Mouse (Mus musculus): Measurements from ENCODE around the gene Mpg. TPM values are rescaled to one million over a fixed set of nuclear protein-coding genes. Genes with fewer than 3 reads are reported as not detected.

Mpg gene
- polyA plus RNA-seq, 2 experiments: 9.9 to 17.0 TPM

DNA sequence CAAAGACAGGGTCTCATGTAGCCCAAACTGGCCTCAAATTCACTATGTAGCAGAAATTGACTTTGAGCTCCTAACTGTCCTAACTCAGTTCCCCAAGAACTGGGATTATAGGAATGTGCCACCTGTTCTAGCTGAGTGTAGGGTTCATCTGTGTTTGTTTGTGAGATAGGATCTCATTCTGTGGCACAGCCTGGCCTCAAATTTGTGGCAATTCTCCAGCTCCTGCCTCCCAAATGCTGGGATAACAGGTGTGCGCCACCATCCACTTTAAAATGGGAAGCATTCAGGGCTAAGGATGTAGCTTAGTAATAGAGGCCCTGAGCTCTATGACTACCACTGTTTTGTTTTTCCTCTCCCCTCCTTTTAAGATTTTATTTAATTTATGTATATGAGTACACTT is 26.8 kb downstream of the Mpg start:
- Histone ChIP-seq H3K27ac (peak overlapping the region; percentile 100), H3K4me2 (ENCODE audit: low read depth) (peak overlapping the region; percentile 16; the same call in 1 of the 2 replicates), H3K4me3 (ENCODE audit: insufficient read depth in 1 of 2, low read depth in 2 of 2, low read length in 2 of 2) (no peak overlapping the region), H3K27me3 (ENCODE audit: control insufficient read depth, insufficient read depth, low read length) (no peaks in the 10 kb centered on the region), H3K9ac (replicated peaks) (peak overlapping the region; percentile 63), H3K9me3 (ENCODE audit: control insufficient read depth, low read length) (no peaks in the 10 kb centered on the region), H3K4me1 (replicated peaks; ENCODE audit: control insufficient read depth in 2 of 2, insufficient read depth in 2 of 2, low read length in 1 of 2) (peaks cover 88 to 92% of the 10 kb centered on the region in 2 experiments), H3K36me3 (replicated peaks; ENCODE audit: control insufficient read depth, insufficient read depth, low read depth) (peaks cover 52% of the 10 kb centered on the region)
- DNase-seq (ENCODE audit: low read depth in 3 of 3, low spot score in 3 of 3) (no peak), ATAC-seq (ENCODE audit: insufficient read depth) (no peak)
- no peak for TF ChIP-seq CTCF (IDR thresholded peaks at IDR 0.05; ENCODE audit: low read depth)
- no peak for TF ChIP-seq EP300 (IDR thresholded peaks at IDR 0.05; ENCODE audit: low read depth)
- WGBS (ENCODE audit: insufficient replicate concordance): 92% methylated on average over 1 of the region's 1 CpGs

DNA sequence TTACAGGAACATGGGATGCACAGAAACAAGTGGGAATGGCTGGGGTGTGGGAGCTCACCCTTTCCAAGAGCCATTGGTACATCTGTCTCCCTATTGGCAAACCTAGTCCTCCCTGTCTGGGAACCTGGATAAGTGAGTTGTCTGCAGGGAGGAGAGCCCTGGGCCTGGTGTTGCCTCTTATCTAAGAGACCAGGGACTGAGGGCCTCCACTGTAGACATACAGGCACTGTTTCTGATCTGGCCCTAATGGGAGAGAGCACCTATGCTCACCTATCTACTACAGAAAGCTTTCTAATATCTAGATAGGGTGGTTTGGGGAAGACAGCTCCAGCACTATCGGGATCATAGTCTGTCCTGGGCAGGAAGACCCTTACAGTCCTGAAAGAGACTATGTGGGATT is 29.8 kb downstream of the Mpg start:
- Histone ChIP-seq H3K9ac (replicated peaks) (peak overlapping the region; percentile 92), H3K4me3 (ENCODE audit: insufficient read depth in 1 of 2, low read depth in 2 of 2, low read length in 2 of 2) (peak overlapping the region; percentile 13 to 22; a peak in 3 of 4 replicates)
- TF ChIP-seq EP300 (IDR thresholded peaks at IDR 0.05; ENCODE audit: low read depth) (peak; percentile 97), CTCF (IDR thresholded peaks at IDR 0.05; ENCODE audit: low read depth) (no peak)

DNA sequence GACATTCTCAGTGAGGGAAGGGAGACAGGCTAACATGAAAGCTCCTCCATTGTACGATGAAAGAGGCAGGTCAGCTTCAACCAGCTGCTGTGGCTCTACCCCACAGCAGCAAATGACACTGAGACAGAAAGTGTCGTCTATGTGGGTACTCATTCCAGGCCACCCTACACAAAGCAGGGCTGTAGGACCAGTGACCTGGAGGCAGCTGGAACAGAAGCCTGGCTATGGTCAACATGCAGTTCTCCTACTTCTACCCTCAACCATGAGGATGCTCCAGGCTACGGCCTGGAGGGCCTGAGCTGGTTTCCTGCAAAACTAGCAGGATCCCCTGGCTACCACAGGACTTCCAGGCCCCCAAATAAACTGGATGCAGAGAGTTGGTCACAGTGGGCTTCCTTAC is 30.3 kb downstream of the Mpg start:
- ATAC-seq (ENCODE audit: insufficient read depth) (peak; percentile 14; the same call in 1 of the 2 replicates), DNase-seq (ENCODE audit: low read depth in 3 of 3, low spot score in 3 of 3) (no peak)
- H3K9me3 ChIP-seq (ENCODE audit: control insufficient read depth, low read length): no peaks in the 10 kb centered on the region
- H3K4me1 ChIP-seq (replicated peaks; ENCODE audit: control insufficient read depth in 2 of 2, insufficient read depth in 2 of 2, low read length in 1 of 2): peaks cover 70 to 73% of the 10 kb centered on the region in 2 experiments
- peaks cover 43% of the 10 kb centered on the region for H3K36me3 ChIP-seq (replicated peaks; ENCODE audit: control insufficient read depth, insufficient read depth, low read depth)
- no peak for TF ChIP-seq EP300 (IDR thresholded peaks at IDR 0.05; ENCODE audit: low read depth)
- TF ChIP-seq CTCF (IDR thresholded peaks at IDR 0.05; ENCODE audit: low read depth): no peak
- peak overlapping the region; percentile 11 to 22; a peak in 3 of 4 replicates for H3K4me3 ChIP-seq (ENCODE audit: insufficient read depth in 1 of 2, low read depth in 2 of 2, low read length in 2 of 2)
- H3K9ac ChIP-seq (replicated peaks): peak overlapping the region; percentile 92
- no peaks in the 10 kb centered on the region for H3K27me3 ChIP-seq (ENCODE audit: control insufficient read depth, insufficient read depth, low read length)
- peak overlapping the region; percentile 54 for H3K4me2 ChIP-seq (ENCODE audit: low read depth)
- peak overlapping the region; percentile 100 for H3K27ac ChIP-seq
- WGBS (ENCODE audit: insufficient replicate concordance): 44% methylated on average over 3 of the region's 3 CpGs

More for the DNA sequence above, 29.8 kb downstream of the Mpg start:
- ATAC-seq (ENCODE audit: insufficient read depth) (peak; percentile 99), DNase-seq (ENCODE audit: low read depth in 3 of 3, low spot score in 3 of 3) (peak; percentile 89 to 93 (median 90))
- H3K4me2 ChIP-seq (ENCODE audit: low read depth): peak overlapping the region; percentile 54
- 12% methylated on average over 1 of the region's 1 CpGs for WGBS (ENCODE audit: insufficient replicate concordance)
- H3K4me1 ChIP-seq (replicated peaks; ENCODE audit: control insufficient read depth in 2 of 2, insufficient read depth in 2 of 2, low read length in 1 of 2): peaks cover 74 to 75% of the 10 kb centered on the region in 2 experiments
- H3K27me3 ChIP-seq (ENCODE audit: control insufficient read depth, insufficient read depth, low read length): no peaks in the 10 kb centered on the region
- H3K27ac ChIP-seq: peak overlapping the region; percentile 100
- no peaks in the 10 kb centered on the region for H3K9me3 ChIP-seq (ENCODE audit: control insufficient read depth, low read length)
- peaks cover 45% of the 10 kb centered on the region for H3K36me3 ChIP-seq (replicated peaks; ENCODE audit: control insufficient read depth, insufficient read depth, low read depth)

DNA sequence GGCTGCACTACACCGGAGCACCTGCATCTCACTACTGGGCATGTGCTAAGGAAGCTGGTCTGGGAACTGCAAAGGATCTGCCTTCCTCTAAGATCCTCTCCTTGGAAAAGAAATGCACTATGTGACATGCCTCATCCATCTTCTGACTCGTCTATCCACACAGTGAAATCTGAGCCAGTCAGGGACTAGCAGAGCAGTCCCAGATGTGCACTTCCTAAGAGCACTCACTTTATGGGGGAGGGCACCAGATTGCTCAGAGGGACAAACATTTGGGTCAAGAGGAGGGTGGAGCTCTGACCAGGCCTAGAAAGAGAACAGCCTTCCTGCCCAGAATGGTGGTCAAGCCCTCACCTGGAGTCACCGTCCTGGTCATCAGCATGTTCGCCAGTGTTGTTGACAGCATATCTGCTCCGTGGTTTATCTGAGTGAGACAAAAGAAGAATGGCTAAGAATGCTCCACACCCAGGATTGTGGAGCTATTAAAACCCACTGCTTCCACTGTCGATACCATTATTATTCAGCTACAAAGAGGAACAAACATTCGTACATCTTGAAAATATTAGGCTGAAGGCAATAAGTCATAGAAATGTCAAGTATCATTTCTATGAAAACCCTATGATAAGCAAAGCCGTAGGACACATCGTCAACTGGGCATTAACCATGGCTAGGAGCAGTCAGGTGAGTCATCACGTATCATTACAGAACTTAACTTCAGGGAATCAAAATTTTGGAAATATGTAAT is 36.5 kb downstream of the Mpg start:
- peaks cover 55 to 66% of the 10 kb centered on the region in 2 experiments for H3K4me1 ChIP-seq (replicated peaks; ENCODE audit: control insufficient read depth in 2 of 2, insufficient read depth in 2 of 2, low read length in 1 of 2)
- ATAC-seq (ENCODE audit: insufficient read depth) (no peak), DNase-seq (ENCODE audit: low read depth in 3 of 3, low spot score in 3 of 3) (no peak)
- peak overlapping the region; percentile 76 for H3K9ac ChIP-seq (replicated peaks)
- 78% methylated on average over 10 of the region's 10 CpGs for WGBS (ENCODE audit: insufficient replicate concordance)
- peak overlapping the region; percentile 98 for H3K27ac ChIP-seq
- H3K4me2 ChIP-seq (ENCODE audit: low read depth): no peak overlapping the region
- H3K4me3 ChIP-seq (ENCODE audit: insufficient read depth in 1 of 2, low read depth in 2 of 2, low read length in 2 of 2): no peak overlapping the region
- TF ChIP-seq CTCF (IDR thresholded peaks at IDR 0.05; ENCODE audit: low read depth): no peak
- TF ChIP-seq EP300 (IDR thresholded peaks at IDR 0.05; ENCODE audit: low read depth): no peak
- no peaks in the 10 kb centered on the region for H3K27me3 ChIP-seq (ENCODE audit: control insufficient read depth, insufficient read depth, low read length)
- peaks cover 23% of the 10 kb centered on the region for H3K36me3 ChIP-seq (replicated peaks; ENCODE audit: control insufficient read depth, insufficient read depth, low read depth)
- no peaks in the 10 kb centered on the region for H3K9me3 ChIP-seq (ENCODE audit: control insufficient read depth, low read length)

DNA sequence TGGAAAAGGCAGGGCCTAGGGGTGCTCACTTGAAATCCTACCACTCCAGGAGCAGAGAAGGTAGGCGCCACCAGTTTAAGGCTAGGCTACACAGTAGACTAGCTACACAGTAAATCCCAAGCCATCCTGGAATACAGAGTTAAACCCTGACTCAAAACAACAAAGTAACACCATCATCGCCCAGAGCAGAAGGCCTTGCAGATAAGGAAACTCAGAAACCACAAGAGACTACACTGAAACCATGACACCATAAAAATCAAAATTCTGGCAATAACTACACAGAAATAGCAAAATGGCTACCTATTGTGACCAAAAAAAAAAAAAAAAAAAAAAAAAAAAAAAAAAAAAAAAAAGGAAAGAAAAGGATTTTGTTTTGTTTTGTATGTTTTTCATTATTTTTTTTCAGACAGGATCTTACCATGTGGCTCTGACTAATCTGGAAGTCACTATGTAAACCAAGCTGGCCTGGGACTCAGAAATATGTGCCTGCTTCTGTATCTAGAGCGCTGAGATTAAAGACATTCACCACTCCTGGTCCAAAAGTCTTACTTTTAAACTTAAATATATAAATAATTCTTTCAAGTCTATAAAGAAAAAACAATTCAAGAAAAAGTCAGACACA is 38.9 kb downstream of the Mpg start:
- Histone ChIP-seq H3K4me3 (ENCODE audit: insufficient read depth in 1 of 2, low read depth in 2 of 2, low read length in 2 of 2) (no peak overlapping the region), H3K4me2 (ENCODE audit: low read depth) (peak overlapping the region; percentile 58), H3K27ac (peak overlapping the region; percentile 98), H3K9me3 (ENCODE audit: control insufficient read depth, low read length) (no peaks in the 10 kb centered on the region), H3K27me3 (ENCODE audit: control insufficient read depth, insufficient read depth, low read length) (no peaks in the 10 kb centered on the region), H3K9ac (replicated peaks) (peak overlapping the region; percentile 76), H3K4me1 (replicated peaks; ENCODE audit: control insufficient read depth in 2 of 2, insufficient read depth in 2 of 2, low read length in 1 of 2) (peaks cover 65 to 76% of the 10 kb centered on the region in 2 experiments), H3K36me3 (replicated peaks; ENCODE audit: control insufficient read depth, insufficient read depth, low read depth) (peaks cover 21% of the 10 kb centered on the region)
- DNase-seq (ENCODE audit: low read depth in 3 of 3, low spot score in 3 of 3): peak; percentile 83 to 86 (median 85)
- 38% methylated on average over 3 of the region's 3 CpGs for WGBS (ENCODE audit: insufficient replicate concordance)
- TF ChIP-seq EP300 (IDR thresholded peaks at IDR 0.05; ENCODE audit: low read depth) (peak; percentile 95), CTCF (IDR thresholded peaks at IDR 0.05; ENCODE audit: low read depth) (no peak)
- peak; percentile 67 for ATAC-seq (ENCODE audit: insufficient read depth)
